Mouse (Mus musculus) liver, postnatal 0 days (tissue): Measurements from ENCODE around the gene Fam178b.

Experiments used
- CTCF ChIP-seq: sonication (generic); IDR thresholded peaks from 2 replicates; pipeline ENCODE4 v1.5.1; 2016; ENCODE audit warnings: antibody characterized with exemption, low read depth
- EP300 ChIP-seq: IDR thresholded peaks from 2 replicates; pipeline ENCODE4 v1.6.1; 2016; ENCODE audit warnings: antibody characterized with exemption, low read depth, mild to moderate bottlenecking

- TF ChIP-seq EP300 (no peak), CTCF (no peak)
Observed at GRCm38 (mm10) chr1:36671260-36671659, 11.7 kb downstream of the Fam178b start.
